Mouse (Mus musculus) limb, embryonic 13.5 days (tissue): ENCODE results near the gene Ugt1a5. TPM values are rescaled to one million over a fixed set of nuclear protein-coding genes. Genes with fewer than 3 reads are reported as not detected.

Experiments
- ATAC-seq: fragments of 200-750 bp; cut with Nextera tagmentation; 2 replicates; pipeline ENCODE4 v1.8.0; 2017; ENCODE audit warnings: low read depth, moderate number of reproducible peaks, moderate TSS enrichment; ENCODE audit not compliant: low FRiP score
- H3K27ac ChIP-seq: fragments of 300-500 bp; sonication (generic); 2 replicates; pipeline ENCODE4 v1.5.1; 2015; ENCODE audit warnings: inconsistent platforms, mild to moderate bottlenecking, moderate library complexity
- H3K27me3 ChIP-seq: fragments of 300-500 bp; sonication (generic); 2 replicates; pipeline ENCODE4 v1.6.1; 2015; ENCODE audit warnings: mild to moderate bottlenecking, inconsistent platforms
- H3K36me3 ChIP-seq: fragments of 300-500 bp; sonication (generic); 2 replicates; pipeline ENCODE4 v1.6.1; 2015; ENCODE audit warnings: inconsistent platforms, mild to moderate bottlenecking, moderate library complexity
- H3K4me1 ChIP-seq: fragments of 300-500 bp; sonication (generic); 2 replicates; pipeline ENCODE4 v1.6.1; 2015; ENCODE audit warnings: inconsistent platforms
- H3K4me2 ChIP-seq: fragments of 300-500 bp; sonication (generic); replicated peaks from 2 replicates; pipeline ENCODE4 v1.6.1; 2015; ENCODE audit warnings: inconsistent platforms, mild to moderate bottlenecking, moderate library complexity
- H3K4me3 ChIP-seq: fragments of 300-500 bp; sonication (generic); 2 replicates; pipeline ENCODE4 v1.5.1; 2015; ENCODE audit warnings: moderate library complexity, mild to moderate bottlenecking, inconsistent platforms
- H3K9ac ChIP-seq: fragments of 300-500 bp; sonication (generic); 2 replicates; pipeline ENCODE4 v1.6.1; 2015; ENCODE audit warnings: mild to moderate bottlenecking, inconsistent platforms
- H3K9me3 ChIP-seq: fragments of 300-500 bp; sonication (generic); 2 replicates; pipeline ENCODE4 v1.6.1; 2016; ENCODE audit warnings: inconsistent platforms
- WGBS: fragments of 180-500 bp; shearing (Covaris S2); methylation state at CpG from one replicate; pipeline ENCODE4 v1.1.7; 2015; 5-methylcytosine and 5-hydroxymethylcytosine counted together
- polyA plus RNA-seq: library from polyadenylated mRNA; unstranded; fragments of >200 nt; fragmentation: Nextera tagmentation; extraction: Ambion mirVana; gene quantifications from 2 replicates; pipeline ENCODE4 v1.2.1, GENCODE M21; 2015

Gene Ugt1a5
- polyA plus RNA-seq, 1 experiment from 2014 or later: not detected

- Histone ChIP-seq H3K4me2 (no peak overlapping the region), H3K9ac (no peak overlapping the region), H3K9me3 (peaks cover 42% of the 10 kb centered on the region), H3K4me1 (peaks cover 3% of the 10 kb centered on the region; the same call in 1 of the 2 replicates), H3K27ac (no peak overlapping the region), H3K36me3 (peaks cover 76% of the 10 kb centered on the region), H3K27me3 (no peaks in the 10 kb centered on the region), H3K4me3 (no peak overlapping the region)
- ATAC-seq: no peak
- WGBS: 87% methylated on average over 7 of the region's 7 CpGs
These were observed 95.9 kb downstream of the Ugt1a5 start for GRCm38 (mm10) chr1:88261706-88262105.

- ATAC-seq: 0 out of 2 replicates have a peak, but pooled peaks have one; percentile 0
These were observed 96.4 kb downstream of the Ugt1a5 start for GRCm38 (mm10) chr1:88262255-88262654.

GRCm38 (mm10) chr1:88262961-88263360, 97.1 kb downstream of the Ugt1a5 start:
- peaks cover 89% of the 10 kb centered on the region for H3K36me3 ChIP-seq
- ATAC-seq: no peak
- H3K4me2 ChIP-seq: no peak overlapping the region
- H3K4me1 ChIP-seq: peaks cover 3% of the 10 kb centered on the region; the same call in 1 of the 2 replicates
- 74% methylated on average over 6 of the region's 6 CpGs for WGBS
- peaks cover 29% of the 10 kb centered on the region for H3K9me3 ChIP-seq
- no peak overlapping the region for H3K9ac ChIP-seq
- H3K4me3 ChIP-seq: no peak overlapping the region
- H3K27me3 ChIP-seq: no peaks in the 10 kb centered on the region
- H3K27ac ChIP-seq: no peak overlapping the region

More at GRCm38 (mm10) chr1:88262255-88262654, 96.4 kb downstream of the Ugt1a5 start:
- Histone ChIP-seq H3K9ac (no peak overlapping the region), H3K4me1 (peaks cover 3% of the 10 kb centered on the region; the same call in 1 of the 2 replicates), H3K4me3 (no peak overlapping the region), H3K27ac (no peak overlapping the region), H3K36me3 (peaks cover 82% of the 10 kb centered on the region), H3K27me3 (no peaks in the 10 kb centered on the region), H3K4me2 (no peak overlapping the region), H3K9me3 (peaks cover 36% of the 10 kb centered on the region)
- 79% methylated on average over 4 of the region's 4 CpGs for WGBS

- Histone ChIP-seq H3K4me2 (no peak overlapping the region), H3K9ac (no peak overlapping the region), H3K4me1 (peaks cover 3% of the 10 kb centered on the region; the same call in 1 of the 2 replicates), H3K27ac (no peak overlapping the region), H3K9me3 (peaks cover 25% of the 10 kb centered on the region; the same call in 1 of the 2 replicates), H3K36me3 (peaks cover 97% of the 10 kb centered on the region), H3K4me3 (no peak overlapping the region), H3K27me3 (no peaks in the 10 kb centered on the region)
- no peak for ATAC-seq
- WGBS: 90% methylated on average over 5 of the region's 5 CpGs
These were observed 98.0 kb downstream of the Ugt1a5 start for GRCm38 (mm10) chr1:88263778-88264177.

GRCm38 (mm10) chr1:88264237-88264868, 98.5 kb downstream of the Ugt1a5 start:
- H3K4me3 ChIP-seq: no peak overlapping the region
- H3K4me2 ChIP-seq: no peak overlapping the region
- 88% methylated on average over 7 of the region's 7 CpGs for WGBS
- H3K9ac ChIP-seq: no peak overlapping the region
- no peak for ATAC-seq
- no peaks in the 10 kb centered on the region for H3K27me3 ChIP-seq
- H3K9me3 ChIP-seq: peaks cover 19% of the 10 kb centered on the region; the same call in 1 of the 2 replicates
- peaks cover 100% of the 10 kb centered on the region for H3K36me3 ChIP-seq
- no peak overlapping the region for H3K27ac ChIP-seq
- peaks cover 3% of the 10 kb centered on the region; the same call in 1 of the 2 replicates for H3K4me1 ChIP-seq

- WGBS: 80% methylated on average over 4 of the region's 4 CpGs
These were observed 99.0 kb downstream of the Ugt1a5 start for GRCm38 (mm10) chr1:88264869-88265240.

GRCm38 (mm10) chr1:88266123-88266522, 100.3 kb downstream of the Ugt1a5 start:
- ATAC-seq: no peak
- no peak overlapping the region for H3K27ac ChIP-seq
- 89% methylated on average over 13 of the region's 13 CpGs for WGBS
- peaks cover 91% of the 10 kb centered on the region for H3K36me3 ChIP-seq
- no peak overlapping the region for H3K4me3 ChIP-seq
- H3K9me3 ChIP-seq: peaks cover 13% of the 10 kb centered on the region; the same call in 1 of the 2 replicates
- no peaks in the 10 kb centered on the region for H3K27me3 ChIP-seq
- peaks cover 3% of the 10 kb centered on the region; the same call in 1 of the 2 replicates for H3K4me1 ChIP-seq
- H3K4me2 ChIP-seq: no peak overlapping the region
- H3K9ac ChIP-seq: no peak overlapping the region

More at GRCm38 (mm10) chr1:88264869-88265240, 99.0 kb downstream of the Ugt1a5 start:
- no peaks in the 10 kb centered on the region for H3K27me3 ChIP-seq
- H3K36me3 ChIP-seq: peaks cover 100% of the 10 kb centered on the region
- ATAC-seq: no peak
- H3K4me3 ChIP-seq: no peak overlapping the region
- no peak overlapping the region for H3K4me2 ChIP-seq
- H3K4me1 ChIP-seq: peaks cover 3% of the 10 kb centered on the region; the same call in 1 of the 2 replicates
- H3K27ac ChIP-seq: no peak overlapping the region
- no peak overlapping the region for H3K9ac ChIP-seq
- peaks cover 19% of the 10 kb centered on the region; the same call in 1 of the 2 replicates for H3K9me3 ChIP-seq

GRCm38 (mm10) chr1:88267489-88267888, 101.7 kb downstream of the Ugt1a5 start:
- Histone ChIP-seq H3K27me3 (no peaks in the 10 kb centered on the region), H3K4me3 (no peak overlapping the region), H3K9ac (no peak overlapping the region), H3K27ac (no peak overlapping the region), H3K36me3 (peaks cover 91% of the 10 kb centered on the region), H3K4me1 (no peaks in the 10 kb centered on the region), H3K4me2 (no peak overlapping the region), H3K9me3 (peaks cover 5% of the 10 kb centered on the region; the same call in 1 of the 2 replicates)
- no peak for ATAC-seq
- 92% methylated on average over 6 of the region's 6 CpGs for whole genome bisulfite sequencing

GRCm38 (mm10) chr1:88268070-88268469, 102.3 kb downstream of the Ugt1a5 start:
- WGBS: 82% methylated on average over 6 of the region's 6 CpGs

More at GRCm38 (mm10) chr1:88268070-88268469, 102.3 kb downstream of the Ugt1a5 start:
- H3K9ac ChIP-seq: no peak overlapping the region
- ATAC-seq: no peak
- no peak overlapping the region for H3K4me2 ChIP-seq
- H3K36me3 ChIP-seq: peaks cover 91% of the 10 kb centered on the region
- no peak overlapping the region for H3K4me3 ChIP-seq
- H3K4me1 ChIP-seq: no peaks in the 10 kb centered on the region
- H3K27ac ChIP-seq: no peak overlapping the region
- H3K27me3 ChIP-seq: no peaks in the 10 kb centered on the region
- H3K9me3 ChIP-seq: 0 out of 2 replicates have a peak, but pooled peaks cover 5% of the 10 kb centered on the region

Other genes with a start within 250 kb of the Ugt1a5 start
- 53.8 and 53.9 TPM in 2 replicates for gene Usp40, start 157.5 kb upstream of the Ugt1a5 start, polyA plus RNA-seq
- not detected in 2 replicates for gene Ugt1a10, start 110.6 kb upstream of the Ugt1a5 start, polyA plus RNA-seq
- gene Ugt1a9, start 95.2 kb upstream of the Ugt1a5 start, polyA plus RNA-seq: not detected in 2 replicates
- gene Ugt1a8, start 78.2 kb upstream of the Ugt1a5 start, polyA plus RNA-seq: not detected in 2 replicates
- gene Ugt1a7c, start 71.0 kb upstream of the Ugt1a5 start, polyA plus RNA-seq: 1.4 and 1.9 TPM in 2 replicates
- not detected in 2 replicates for gene Ugt1a6b, start 62.8 kb upstream of the Ugt1a5 start, polyA plus RNA-seq
- gene Ugt1a6a, start 31.2 kb upstream of the Ugt1a5 start, polyA plus RNA-seq: 1.1 and 1.4 TPM in 2 replicates
- not detected in 2 replicates for gene Ugt1a2, start 34.6 kb downstream of the Ugt1a5 start, polyA plus RNA-seq
- gene Dnajb3, start 39.8 kb downstream of the Ugt1a5 start, polyA plus RNA-seq: 13.1 and 13.3 TPM in 2 replicates
- gene Ugt1a1, start 45.9 kb downstream of the Ugt1a5 start, polyA plus RNA-seq: 0.33 and 0.74 TPM in 2 replicates
- gene Mroh2a, start 61.0 kb downstream of the Ugt1a5 start, polyA plus RNA-seq: 1.0 and 1.3 TPM in 2 replicates
- gene Hjurp, start 111.6 kb downstream of the Ugt1a5 start, polyA plus RNA-seq: 190 and 205 TPM in 2 replicates
- gene Trpm8, start 111.6 kb downstream of the Ugt1a5 start, polyA plus RNA-seq: not detected in 2 replicates
- 0.54 TPM in 1 of 2 replicates, not detected in the other for gene Spp2, start 240.9 kb downstream of the Ugt1a5 start, polyA plus RNA-seq